In genomic region chr19:58419278-58419677, GRCm38 (mm10) we compare ENCODE assay signal across 14 mouse cellular contexts. TPM values are rescaled to one million over a fixed set of nuclear protein-coding genes. Genes with fewer than 3 reads are reported as not detected.
DNase-seq lines count a peak whose midpoint lies in the region; ATAC-seq and TF ChIP-seq lines count a peak whose summit lies in the region.
"Had no signal": no experiment of that assay in that cellular context is flagged by ENCODE, and none has a peak within 500 bp of the region (broad histone marks: within the 10 kb centered on the region; RNA-seq: fewer than 3 reads in every experiment).

No protein-coding gene starts in this region.

- WGBS in kidney, embryonic 15.5 days: 28% methylated on average over 3 of the region's 3 CpGs
- 62% methylated on average over 3 of the region's 3 CpGs for WGBS in kidney, adult 2 months
- 81% methylated on average over 3 of the region's 3 CpGs for WGBS in neural tube, embryonic 13.5 days
- WGBS in neural tube, embryonic 15.5 days: 66% methylated on average over 3 of the region's 3 CpGs
- WGBS in limb, embryonic 12.5 days: 26% methylated on average over 3 of the region's 3 CpGs

- no peak for TF ChIP-seq POLR2A in kidney, adult 2 months (IDR thresholded peaks at IDR 0.05; ENCODE audit: low read depth, low read length)

- H3K36me3 ChIP-seq in kidney, embryonic 15.5 days: peaks cover 12% of the 10 kb centered on the region; the same call in 1 of the 2 replicates
- no peaks in the 10 kb centered on the region for H3K36me3 ChIP-seq in kidney, adult 2 months (ENCODE audit: control insufficient read depth, insufficient read depth, low read length)
- H3K36me3 ChIP-seq in neural tube, embryonic 13.5 days: peaks cover 5% of the 10 kb centered on the region; the same call in 1 of the 2 replicates
- no peaks in the 10 kb centered on the region for H3K36me3 ChIP-seq in neural tube, embryonic 15.5 days
- H3K36me3 ChIP-seq in limb, embryonic 12.5 days: no peaks in the 10 kb centered on the region
- H3K36me3 ChIP-seq: midbrain, embryonic 10.5 days had no signal

- H3K27me3 ChIP-seq in kidney, embryonic 15.5 days: no peaks in the 10 kb centered on the region
- no peaks in the 10 kb centered on the region; the same call in 1 of the 2 replicates for H3K27me3 ChIP-seq in kidney, adult 2 months (replicated peaks; ENCODE audit: control insufficient read depth, insufficient read depth, low read length)
- no peaks in the 10 kb centered on the region for H3K27me3 ChIP-seq in neural tube, embryonic 13.5 days
- H3K27me3 ChIP-seq in neural tube, embryonic 15.5 days (replicated peaks): no peaks in the 10 kb centered on the region
- H3K27me3 ChIP-seq in limb, embryonic 12.5 days: no peaks in the 10 kb centered on the region

- H3K9me3 ChIP-seq in kidney, embryonic 15.5 days (replicated peaks): no peaks in the 10 kb centered on the region
- no peaks in the 10 kb centered on the region for H3K9me3 ChIP-seq in neural tube, embryonic 13.5 days
- no peaks in the 10 kb centered on the region for H3K9me3 ChIP-seq in neural tube, embryonic 15.5 days (replicated peaks)
- H3K9me3 ChIP-seq in limb, embryonic 12.5 days: no peaks in the 10 kb centered on the region
- H3K9me3 ChIP-seq: hindbrain, embryonic 10.5 days; midbrain, embryonic 10.5 days had no signal

- DNase-seq in kidney, adult 2 months: no peak
- no peak for DNase-seq in frontal cortex, postnatal 10 days (ENCODE audit: low spot score in 2 of 2)
- DNase-seq in retina, embryonic 14.5 days (ENCODE audit: low spot score): no peak
- DNase-seq: adrenal gland, postnatal 25 days; cerebellum, adult 8-10 months; gastrocnemius, postnatal 25 days; retina, postnatal 1 day; thymus, adult 2 months had no signal

- peak overlapping the region; percentile 76 for H3K27ac ChIP-seq in kidney, embryonic 15.5 days
- no peak overlapping the region for H3K27ac ChIP-seq in kidney, adult 2 months (ENCODE audit: insufficient read depth, low read depth, low read length)
- H3K27ac ChIP-seq in neural tube, embryonic 13.5 days (replicated peaks): 0 out of 2 replicates have a peak overlapping the region, but pooled peaks have one; percentile 54
- H3K27ac ChIP-seq in neural tube, embryonic 15.5 days (replicated peaks): no peak overlapping the region
- H3K27ac ChIP-seq in limb, embryonic 12.5 days: peak overlapping the region; percentile 78
- H3K27ac ChIP-seq: hindbrain, embryonic 10.5 days; midbrain, embryonic 10.5 days had no signal

- H3K9ac ChIP-seq in kidney, embryonic 15.5 days: no peak overlapping the region
- no peak overlapping the region for H3K9ac ChIP-seq in neural tube, embryonic 13.5 days
- H3K9ac ChIP-seq in neural tube, embryonic 15.5 days (replicated peaks): no peak overlapping the region
- H3K9ac ChIP-seq in limb, embryonic 12.5 days (replicated peaks): no peak overlapping the region

- H3K4me3 ChIP-seq in kidney, embryonic 15.5 days (replicated peaks): no peak overlapping the region
- H3K4me3 ChIP-seq in kidney, adult 2 months (ENCODE audit: insufficient read depth, low read depth, low read length): no peak overlapping the region
- H3K4me3 ChIP-seq in neural tube, embryonic 13.5 days: no peak overlapping the region
- no peak overlapping the region for H3K4me3 ChIP-seq in neural tube, embryonic 15.5 days (replicated peaks)
- H3K4me3 ChIP-seq in limb, embryonic 12.5 days (replicated peaks): no peak overlapping the region
- H3K4me3 ChIP-seq: hindbrain, embryonic 10.5 days; midbrain, embryonic 10.5 days had no signal

- no peak for TF ChIP-seq CTCF in kidney, adult 2 months (conservative IDR thresholded peaks at IDR 0.05; ENCODE audit: insufficient read depth, insufficient read length, low read depth, low read length)

- peak; percentile 40; the same call in 1 of the 2 replicates for ATAC-seq in kidney, embryonic 15.5 days (replicated peaks; ENCODE audit: low FRiP score)
- no peak for ATAC-seq in neural tube, embryonic 13.5 days (ENCODE audit: low read depth)
- no peak for ATAC-seq in neural tube, embryonic 15.5 days (ENCODE audit: low FRiP score)
- ATAC-seq in limb, embryonic 12.5 days (ENCODE audit: insufficient number of reproducible peaks, insufficient read depth, low FRiP score, low TSS enrichment, low read depth): peak; percentile 83; the same call in 1 of the 2 replicates

- no peak overlapping the region for H3K4me2 ChIP-seq in kidney, embryonic 15.5 days
- no peak overlapping the region for H3K4me2 ChIP-seq in neural tube, embryonic 13.5 days
- no peak overlapping the region for H3K4me2 ChIP-seq in neural tube, embryonic 15.5 days
- no peak overlapping the region for H3K4me2 ChIP-seq in limb, embryonic 12.5 days

- peaks cover 15% of the 10 kb centered on the region for H3K4me1 ChIP-seq in kidney, embryonic 15.5 days
- H3K4me1 ChIP-seq in kidney, adult 2 months (ENCODE audit: control insufficient read depth, insufficient read depth, low read length): no peaks in the 10 kb centered on the region
- peaks cover 27% of the 10 kb centered on the region for H3K4me1 ChIP-seq in neural tube, embryonic 13.5 days (replicated peaks)
- peaks cover 10% of the 10 kb centered on the region; the same call in 1 of the 2 replicates for H3K4me1 ChIP-seq in neural tube, embryonic 15.5 days
- peaks cover 20% of the 10 kb centered on the region for H3K4me1 ChIP-seq in limb, embryonic 12.5 days (replicated peaks)

RNA-seq across cellular contexts. Expression of gene Gfra1, which starts 36.4 kb away (rescaled TPM):
- polyA plus RNA-seq in kidney, embryonic 15.5 days (2015; fragmentation: Nextera tagmentation; extraction: Ambion mirVana): 65.3 and 67.8 TPM in 2 replicates
- polyA plus RNA-seq in kidney, adult 2 months (2012; rRNA removed): 6.8 and 8.4 TPM in 2 replicates
- polyA plus RNA-seq in neural tube, embryonic 13.5 days (2015; fragmentation: Nextera tagmentation; extraction: Ambion mirVana): 72.7 and 83.3 TPM in 2 replicates
- polyA plus RNA-seq in neural tube, embryonic 15.5 days (2015; fragmentation: Nextera tagmentation; extraction: Ambion mirVana): 65.1 and 70.0 TPM in 2 replicates
- 15.5 and 17.0 TPM in 2 replicates for polyA plus RNA-seq in limb, embryonic 12.5 days (2016; fragmentation: Nextera tagmentation; extraction: Ambion mirVana)

Comparison
In these comparisons a context has a peak if more than half of its experiments do, and no peak if none do; other contexts are left out.
1. H3K27ac ChIP-seq: peak in kidney, embryonic 15.5 days (single experiment), neural tube, embryonic 13.5 days (single experiment) and limb, embryonic 12.5 days (single experiment); none in kidney, adult 2 months (single experiment) and neural tube, embryonic 15.5 days (single experiment).
2. ATAC-seq: peak in kidney, embryonic 15.5 days (single experiment) and limb, embryonic 12.5 days (single experiment); none in neural tube, embryonic 13.5 days (single experiment) and neural tube, embryonic 15.5 days (single experiment).